Mouse (Mus musculus) ovary, postnatal 36 days (tissue): ENCODE results near the gene Gm13696.
"Not testable (repeated sequence)": the region's sequence is repeated elsewhere in the genome, so short reads cannot be mapped to it uniquely, and the experiment has no call there.

Source experiments
- DNase-seq: peaks from one replicate; pipeline ENCODE4 v3.0.0; 2022; ENCODE audit warnings: low spot score, mixed read lengths

Gene Gm13696

GRCm38 (mm10) chr2:83972823-83973222, at the start of gene Gm13696:
TSS of gene Gm13696 (plus strand) at chr2:83973123.
- not testable (repeated sequence) for DNase-seq

- DNase-seq, result no peak
These were observed 43.3 kb upstream of the Gm13696 start for GRCm38 (mm10) chr2:83929478-83930088.

- peak; percentile 51 for DNase-seq
These were observed 32.0 kb upstream of the Gm13696 start, which contains the start of gene Zswim2 for GRCm38 (mm10) chr2:83940931-83941361. TSS of gene Zswim2 (minus strand) at chr2:83941228.

- no peak for DNase-seq
These were observed 31.5 kb upstream of the Gm13696 start for GRCm38 (mm10) chr2:83941378-83941777.

- no peak for DNase-seq
These were observed 31.1 kb upstream of the Gm13696 start for GRCm38 (mm10) chr2:83941792-83942191.

- DNase-seq, result not testable (repeated sequence)
These were observed 17.5 kb upstream of the Gm13696 start, which contains the start of gene Gm13698 for GRCm38 (mm10) chr2:83955393-83955792. TSS of gene Gm13698 (plus strand) at chr2:83955693.

- DNase-seq, result not testable (repeated sequence)
These were observed 11.7 kb upstream of the Gm13696 start, which contains the start of gene Gm13693 for GRCm38 (mm10) chr2:83961203-83961602. TSS of gene Gm13693 (plus strand) at chr2:83961503.

GRCm38 (mm10) chr2:83967013-83967412, 5.9 kb upstream of the Gm13696 start, which contains the start of gene Gm13695:
TSS of gene Gm13695 (plus strand) at chr2:83967313.
- not testable (repeated sequence) for DNase-seq

GRCm38 (mm10) chr2:83978633-83979032, 5.7 kb downstream of the Gm13696 start, which contains the start of gene Gm13694:
TSS of gene Gm13694 (plus strand) at chr2:83978933.
- not testable (repeated sequence) for DNase-seq

- DNase-seq, result not testable (repeated sequence)
These were observed 11.5 kb downstream of the Gm13696 start, which contains the start of gene Gm13697 for GRCm38 (mm10) chr2:83984443-83984842. TSS of gene Gm13697 (plus strand) at chr2:83984743.

GRCm38 (mm10) chr2:83990253-83990652, 17.3 kb downstream of the Gm13696 start, which contains the start of gene Gm13691:
TSS of gene Gm13691 (plus strand) at chr2:83990553.
- DNase-seq, result not testable (repeated sequence)

- DNase-seq, result not testable (repeated sequence)
These were observed 20.8 kb downstream of the Gm13696 start for GRCm38 (mm10) chr2:83993639-83994255.

GRCm38 (mm10) chr2:83994526-83994925, 21.6 kb downstream of the Gm13696 start:
- DNase-seq, result not testable (repeated sequence)

GRCm38 (mm10) chr2:84008913-84009312, 36.0 kb downstream of the Gm13696 start:
- no peak for DNase-seq

- no peak for DNase-seq
These were observed 36.9 kb downstream of the Gm13696 start for GRCm38 (mm10) chr2:84009818-84010217.

GRCm38 (mm10) chr2:84014572-84014971, 41.6 kb downstream of the Gm13696 start:
- DNase-seq, result no peak

- not testable (repeated sequence) for DNase-seq
These were observed 43.4 kb downstream of the Gm13696 start for GRCm38 (mm10) chr2:84016291-84016690.

- no peak for DNase-seq
These were observed 45.4 kb downstream of the Gm13696 start for GRCm38 (mm10) chr2:84018330-84018729.

GRCm38 (mm10) chr2:84019519-84020305, 46.8 kb downstream of the Gm13696 start:
- no peak for DNase-seq

GRCm38 (mm10) chr2:84021930-84022329, 49.0 kb downstream of the Gm13696 start:
- DNase-seq, result no peak

GRCm38 (mm10) chr2:84022905-84023304, 50.0 kb downstream of the Gm13696 start:
- no peak for DNase-seq

GRCm38 (mm10) chr2:84023319-84023718, 50.4 kb downstream of the Gm13696 start:
- DNase-seq, result no peak
